Mouse (Mus musculus) bone marrow macrophage, adult 2 months (primary cell): Measurements from ENCODE around the gene Pik3r1. TPM values are rescaled to one million over a fixed set of nuclear protein-coding genes. Genes with fewer than 3 reads are reported as not detected.

Experiments
- H3K27ac ChIP-seq: 2 replicates; pipeline ENCODE4 v1.5.1; 2012; ENCODE audit warnings: low read depth, low read length; ENCODE audit not compliant: insufficient read depth
- H3K4me1 ChIP-seq: 2 replicates; pipeline ENCODE4 v1.6.1; 2012; ENCODE audit warnings: low read length; ENCODE audit not compliant: control insufficient read depth, insufficient read depth
- H3K4me3 ChIP-seq: 2 replicates; pipeline ENCODE4 v1.5.1; 2012; ENCODE audit warnings: mild to moderate bottlenecking, low read length, moderate library complexity; ENCODE audit not compliant: insufficient read depth
- CTCF ChIP-seq: IDR thresholded peaks from 2 replicates; pipeline ENCODE4 v1.5.1; 2012; ENCODE audit warnings: low read depth, mild to moderate bottlenecking, low read length, moderate library complexity
- POLR2A ChIP-seq: IDR thresholded peaks from 2 replicates; pipeline ENCODE4 v1.6.1; 2012; ENCODE audit warnings: mild to moderate bottlenecking, low read depth, low read length, borderline replicate concordance
- polyA plus RNA-seq: library from polyadenylated mRNA; stranded (reverse); fragments of >200 nt; gene quantifications from 2 replicates; pipeline ENCODE4 v1.2.4, GENCODE M21; 2012; ENCODE audit not compliant: missing spikeins, insufficient read depth, insufficient read length

The Pik3r1 gene
- polyA plus RNA-seq, 1 experiment, result 52.5 TPM

DNA sequence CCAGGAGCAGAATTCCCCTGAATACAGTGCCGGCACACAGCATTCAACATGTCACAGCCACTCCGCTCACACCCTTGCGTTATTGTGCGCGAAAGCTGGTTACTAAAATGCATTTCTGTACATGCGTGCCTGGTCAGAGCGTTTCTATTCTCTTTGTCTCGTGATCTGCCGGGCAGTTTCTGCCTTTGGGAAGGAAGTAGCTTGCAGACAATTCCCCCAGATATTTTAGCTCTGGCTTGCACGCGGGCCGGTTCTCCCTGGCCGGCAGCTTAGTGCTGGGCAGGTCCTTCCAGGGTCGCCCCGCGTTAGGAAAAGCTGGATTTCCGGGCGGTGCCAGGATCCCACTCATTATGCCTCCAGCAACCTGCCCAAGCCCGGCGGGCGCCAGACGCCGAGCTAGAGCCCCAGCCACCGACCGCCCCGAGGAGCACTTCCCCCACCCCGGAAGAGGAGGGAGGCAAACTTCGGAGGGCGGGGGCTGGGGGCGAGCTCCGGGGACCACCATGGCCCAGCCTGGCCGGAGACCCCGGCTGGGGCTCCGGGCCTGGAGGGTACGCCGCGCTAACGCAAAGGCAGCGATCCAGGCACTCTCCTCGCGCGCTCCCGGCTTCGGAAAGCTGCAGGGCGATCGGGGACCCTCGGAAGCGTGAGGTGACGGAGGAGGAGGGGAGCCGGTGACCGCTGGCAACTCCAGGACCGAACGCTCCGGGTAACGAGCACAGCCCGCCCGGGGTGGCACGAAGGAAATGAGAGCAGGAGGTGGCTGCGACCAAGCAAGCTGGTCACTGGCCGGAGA lies 806 bp downstream of the Pik3r1 start:
- peak overlapping the region; percentile 92 for H3K27ac ChIP-seq
- H3K4me1 ChIP-seq, result peaks cover 15% of the 10 kb centered on the region
- no peak for TF ChIP-seq CTCF
- 0 out of 2 replicates have a peak, but pooled peaks have one; percentile 16 for TF ChIP-seq POLR2A
- peak overlapping the region; percentile 87 for H3K4me3 ChIP-seq

DNA sequence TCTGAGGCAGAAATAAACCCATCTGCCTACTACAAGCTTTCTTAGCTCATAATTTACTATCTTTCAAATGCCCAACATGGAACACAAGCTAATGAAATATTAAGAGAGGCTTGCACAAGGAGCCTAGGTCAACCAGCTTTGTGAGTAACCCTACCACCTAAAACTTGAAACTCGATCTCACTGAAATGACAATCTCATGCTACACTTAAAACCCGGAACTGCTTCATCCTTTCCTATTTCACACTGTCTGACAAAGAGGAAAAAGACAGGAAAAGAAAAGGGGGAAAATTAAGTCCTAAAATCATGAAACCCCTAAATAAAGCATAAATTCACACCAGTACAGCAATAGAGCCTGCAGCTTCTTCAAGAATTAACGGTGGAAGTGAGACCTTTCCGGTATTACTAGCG lies 1.4 kb downstream of the Pik3r1 start:
- peak overlapping the region; percentile 87 for H3K4me3 ChIP-seq
- TF ChIP-seq CTCF (no peak), POLR2A (no peak)
- H3K4me1 ChIP-seq, result peaks cover 15% of the 10 kb centered on the region
- peak overlapping the region; percentile 92 for H3K27ac ChIP-seq

DNA sequence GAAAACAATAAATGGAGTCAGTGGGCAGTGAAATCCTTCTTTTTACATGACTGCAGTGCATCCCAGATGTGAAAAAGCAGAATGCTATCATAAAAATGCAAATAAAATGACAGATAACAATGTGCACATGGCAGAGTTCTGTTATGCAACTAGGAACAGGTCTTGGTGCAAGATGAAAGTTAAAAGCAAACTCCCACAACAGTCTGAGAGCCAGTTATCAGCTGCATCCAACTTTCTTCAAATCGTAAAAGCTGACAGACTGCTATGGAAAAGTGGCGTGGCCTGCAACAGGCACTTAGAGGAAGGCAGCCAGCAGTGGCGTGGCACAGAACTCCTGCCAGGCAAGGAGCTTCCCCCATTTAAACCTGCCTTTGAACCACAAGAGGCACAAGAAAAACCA lies 2.0 kb downstream of the Pik3r1 start:
- TF ChIP-seq POLR2A, result no peak
- Histone ChIP-seq H3K27ac (peak overlapping the region; percentile 92; the same call in 1 of the 2 replicates), H3K4me1 (peaks cover 21% of the 10 kb centered on the region), H3K4me3 (peak overlapping the region; percentile 87)

DNA sequence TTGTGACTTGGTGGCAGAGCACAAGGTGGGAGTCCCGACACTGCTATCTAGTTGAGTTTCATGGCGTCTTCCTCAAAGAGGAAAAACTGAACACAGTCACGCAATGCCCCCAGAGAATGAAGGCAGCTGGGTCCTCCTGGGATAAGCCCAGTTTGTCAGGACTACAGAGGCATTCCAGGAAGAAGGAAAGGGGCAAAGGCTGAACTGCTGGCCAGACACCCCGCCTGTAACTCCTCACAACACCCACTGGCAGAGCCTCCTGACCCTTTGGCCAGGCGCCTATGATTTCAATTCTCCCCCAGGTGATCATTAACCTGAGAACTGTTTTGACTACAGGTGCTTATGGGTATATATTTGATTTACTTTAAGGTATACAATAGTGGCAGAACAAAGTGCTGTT lies 3.9 kb downstream of the Pik3r1 start:
- no peak for TF ChIP-seq CTCF
- TF ChIP-seq POLR2A, result no peak
- peaks cover 33% of the 10 kb centered on the region for H3K4me1 ChIP-seq
- H3K27ac ChIP-seq, result no peak overlapping the region
- H3K4me3 ChIP-seq, result no peak overlapping the region

DNA sequence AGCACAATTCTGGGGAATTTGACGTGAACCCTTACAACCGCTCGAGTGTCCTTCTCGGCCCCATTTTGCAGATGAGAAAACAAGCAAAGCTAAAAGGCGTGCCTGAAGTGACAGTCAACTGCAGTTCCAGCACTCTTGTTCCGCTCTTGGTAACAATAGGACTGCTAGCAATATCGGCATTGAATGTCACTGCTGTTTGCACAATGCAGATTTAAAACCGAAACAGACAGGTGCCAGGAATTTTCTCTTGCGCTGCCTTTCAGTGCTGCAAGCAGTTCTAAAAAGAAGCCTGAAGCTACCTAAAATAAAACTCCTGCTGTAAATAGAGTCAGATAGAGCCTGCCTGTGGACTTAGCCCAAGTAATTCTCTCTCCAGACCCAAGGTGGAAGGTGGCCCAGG lies 4.3 kb downstream of the Pik3r1 start:
- Histone ChIP-seq H3K4me3 (no peak overlapping the region), H3K4me1 (peaks cover 38% of the 10 kb centered on the region), H3K27ac (no peak overlapping the region)
- TF ChIP-seq CTCF, result no peak
- TF ChIP-seq POLR2A, result no peak

DNA sequence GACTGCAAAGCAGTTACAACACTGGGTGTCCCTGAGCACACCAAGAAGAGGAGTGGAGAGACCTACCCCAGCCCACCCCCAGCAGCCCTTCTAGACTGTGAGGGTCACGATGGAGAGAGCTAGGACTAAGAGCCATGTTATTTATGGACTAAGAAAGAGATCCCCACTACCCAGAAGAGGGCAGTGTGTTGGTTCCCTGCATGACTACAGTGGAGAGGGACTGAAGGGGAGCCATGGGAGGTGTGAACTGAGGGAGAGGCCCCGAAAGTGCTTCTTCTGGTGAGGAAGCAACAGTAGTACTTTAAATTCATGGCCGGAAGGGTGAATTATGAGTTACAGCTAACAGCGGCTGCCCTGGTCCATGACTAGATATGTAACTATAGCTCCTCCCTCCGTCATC lies 4.9 kb downstream of the Pik3r1 start:
- Histone ChIP-seq H3K4me3 (no peak overlapping the region), H3K27ac (no peak overlapping the region), H3K4me1 (peaks cover 41% of the 10 kb centered on the region)
- TF ChIP-seq POLR2A (no peak), CTCF (no peak)

DNA sequence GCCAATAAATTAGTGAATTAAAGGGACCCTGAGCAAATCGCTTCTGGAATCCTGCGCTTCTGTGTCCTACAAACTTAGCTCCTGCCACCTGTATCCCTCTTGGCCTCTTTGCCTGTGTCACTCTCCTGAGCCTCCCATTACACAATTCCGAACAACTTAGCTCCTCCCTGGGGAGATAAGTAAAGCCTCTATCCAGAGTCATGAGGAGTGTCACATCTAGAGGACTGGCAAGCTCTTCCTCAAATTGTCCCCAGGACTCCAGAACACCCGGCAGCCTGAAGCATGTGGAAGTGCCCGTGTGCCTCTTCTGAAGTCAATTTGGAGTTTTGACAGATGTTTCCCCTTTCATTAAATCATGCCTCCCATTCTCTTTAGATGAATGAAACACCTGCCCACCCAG lies 6.4 kb downstream of the Pik3r1 start:
- TF ChIP-seq POLR2A (no peak), CTCF (no peak)
- Histone ChIP-seq H3K27ac (peak overlapping the region; percentile 53), H3K4me3 (peak overlapping the region; percentile 1; the same call in 1 of the 2 replicates), H3K4me1 (peaks cover 41% of the 10 kb centered on the region)

DNA sequence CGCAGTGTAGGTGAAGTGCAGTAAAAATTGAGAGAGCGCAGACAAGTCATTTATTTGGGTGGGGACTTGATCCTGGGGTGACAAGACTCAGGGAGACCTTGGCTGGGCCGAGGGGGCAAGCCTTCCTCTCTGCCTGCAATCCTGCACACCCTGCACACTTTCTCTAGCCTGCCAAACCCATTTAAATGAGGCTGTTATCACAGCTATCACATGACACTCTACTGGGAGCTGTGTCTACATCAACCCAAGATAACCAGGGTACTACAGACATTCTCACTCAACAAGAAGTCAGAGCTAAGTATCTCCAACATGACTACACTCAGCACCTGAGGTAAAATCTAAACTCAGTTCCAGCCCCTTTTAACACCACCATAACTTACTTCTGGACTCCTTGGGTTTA lies 7.1 kb downstream of the Pik3r1 start:
- TF ChIP-seq CTCF (no peak), POLR2A (no peak)
- H3K27ac ChIP-seq, result peak overlapping the region; percentile 53
- H3K4me3 ChIP-seq, result no peak overlapping the region
- peaks cover 41% of the 10 kb centered on the region for H3K4me1 ChIP-seq

DNA sequence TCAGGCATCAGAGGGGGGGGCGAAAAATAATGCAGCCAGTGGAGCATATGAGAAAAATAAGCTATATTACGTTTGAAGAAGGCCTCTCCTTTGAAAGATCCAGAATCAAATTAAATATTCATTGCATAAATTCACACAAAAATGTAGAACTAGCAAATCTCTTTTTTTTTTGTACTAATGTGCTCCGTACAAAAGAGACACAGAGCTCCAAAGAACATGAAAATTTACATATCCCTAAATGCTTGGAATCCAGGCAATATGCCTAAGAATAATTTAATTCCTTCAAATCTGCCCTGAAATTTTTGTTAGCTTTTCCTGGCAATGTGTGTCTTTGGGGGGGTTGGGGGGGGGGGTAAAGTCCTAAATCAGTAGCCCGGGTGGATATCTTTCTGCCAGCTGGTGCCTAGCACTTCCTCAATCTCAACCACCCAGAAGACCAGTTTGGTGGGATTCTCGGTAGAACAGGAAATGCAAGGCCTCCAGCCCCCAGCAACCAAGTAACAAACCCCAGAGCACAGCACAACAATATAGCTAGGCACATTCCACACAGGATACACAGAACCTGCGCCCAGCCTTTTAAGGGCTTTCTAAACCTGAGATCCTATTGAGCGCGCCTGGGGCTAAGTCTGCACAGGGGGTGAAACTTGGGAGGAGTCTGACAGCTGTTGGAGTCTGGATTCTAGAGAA lies 7.9 kb downstream of the Pik3r1 start:
- H3K4me1 ChIP-seq, result peaks cover 38% of the 10 kb centered on the region
- H3K4me3 ChIP-seq, result peak overlapping the region; percentile 27; the same call in 1 of the 2 replicates
- no peak for TF ChIP-seq POLR2A
- TF ChIP-seq CTCF, result no peak
- H3K27ac ChIP-seq, result peak overlapping the region; percentile 61

DNA sequence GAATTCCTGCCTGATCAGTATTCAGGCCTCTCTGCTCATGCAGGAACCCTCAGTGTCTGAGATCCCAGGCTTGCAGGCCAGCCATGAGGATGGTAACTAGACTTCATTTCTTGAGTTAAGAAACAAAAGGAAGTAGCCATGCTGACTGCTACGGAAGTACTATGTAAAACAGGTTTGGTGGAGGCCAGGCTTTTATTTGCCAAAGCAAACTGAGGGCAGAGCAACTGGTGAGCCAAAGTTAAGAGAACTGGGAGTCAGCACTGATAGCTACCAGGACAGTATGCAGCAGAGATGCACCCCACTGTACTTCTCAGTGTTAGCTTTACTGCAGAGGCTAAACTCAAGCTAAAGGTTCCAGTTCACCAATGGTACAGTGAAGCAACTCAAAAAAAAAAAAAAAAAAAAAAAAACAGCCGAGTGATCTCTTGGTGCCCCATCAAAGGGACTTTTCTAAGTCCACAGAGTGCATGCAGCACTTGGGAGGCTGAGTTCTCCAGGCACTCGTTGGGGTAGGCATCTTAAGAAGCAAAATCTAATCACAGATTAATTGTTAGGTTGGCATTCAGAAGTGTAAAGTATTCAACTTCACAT lies 8.6 kb downstream of the Pik3r1 start:
- Histone ChIP-seq H3K4me3 (no peak overlapping the region), H3K4me1 (peaks cover 34% of the 10 kb centered on the region), H3K27ac (peak overlapping the region; percentile 24)
- no peak for TF ChIP-seq CTCF
- TF ChIP-seq POLR2A, result no peak
